Mouse (Mus musculus): ENCODE measurements around the gene Adamtsl1. TPM values are rescaled to one million over a fixed set of nuclear protein-coding genes. Genes with fewer than 3 reads are reported as not detected.
A peak's percentile ranks its signal among the peaks of the same experiment; 100 is the strongest.

Adamtsl1 gene
- polyA plus RNA-seq, 1 experiment, result 6.3 TPM

GRCm38 (mm10) chr4:85939460-85939859 is 425.5 kb downstream of the Adamtsl1 start:
- TF ChIP-seq POLR2A (IDR thresholded peaks at IDR 0.05; ENCODE audit: borderline replicate concordance, extremely low read depth, insufficient read depth, insufficient read length, poor library complexity, severe bottlenecking) (no peak), CTCF (IDR thresholded peaks at IDR 0.05; ENCODE audit: borderline replicate concordance, extremely low read depth, insufficient read depth, insufficient read length) (no peak)
- no peak for DNase-seq (ENCODE audit: low read depth)

DNA sequence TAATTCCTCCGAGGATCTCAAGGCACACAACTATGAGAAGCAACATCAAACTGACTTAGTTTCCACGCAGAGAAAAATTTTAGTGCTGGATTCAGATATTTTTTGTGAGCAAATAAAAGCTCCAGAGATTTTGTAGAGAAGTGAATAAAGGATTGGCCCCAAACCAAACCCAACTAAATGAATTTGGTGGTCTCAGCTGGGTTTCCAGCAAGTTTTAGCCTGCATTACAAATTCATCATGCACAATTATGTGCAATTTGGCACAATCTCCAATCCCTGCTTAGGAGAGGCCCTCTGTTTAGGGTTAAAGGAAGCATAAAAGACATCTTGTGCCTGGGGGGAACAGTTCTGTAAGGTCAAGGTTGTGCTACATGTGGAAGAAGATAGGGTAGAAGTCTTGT is 427.9 kb downstream of the Adamtsl1 start:
- peak; percentile 24 for DNase-seq (ENCODE audit: low read depth)
- no peak for TF ChIP-seq POLR2A (IDR thresholded peaks at IDR 0.05; ENCODE audit: borderline replicate concordance, extremely low read depth, insufficient read depth, insufficient read length, poor library complexity, severe bottlenecking)
- no peak for TF ChIP-seq CTCF (IDR thresholded peaks at IDR 0.05; ENCODE audit: borderline replicate concordance, extremely low read depth, insufficient read depth, insufficient read length)

GRCm38 (mm10) chr4:85953590-85953989 is 439.6 kb downstream of the Adamtsl1 start:
- DNase-seq (ENCODE audit: low read depth), result no peak
- TF ChIP-seq POLR2A (IDR thresholded peaks at IDR 0.05; ENCODE audit: borderline replicate concordance, extremely low read depth, insufficient read depth, insufficient read length, poor library complexity, severe bottlenecking) (no peak), CTCF (IDR thresholded peaks at IDR 0.05; ENCODE audit: borderline replicate concordance, extremely low read depth, insufficient read depth, insufficient read length) (no peak)

DNA sequence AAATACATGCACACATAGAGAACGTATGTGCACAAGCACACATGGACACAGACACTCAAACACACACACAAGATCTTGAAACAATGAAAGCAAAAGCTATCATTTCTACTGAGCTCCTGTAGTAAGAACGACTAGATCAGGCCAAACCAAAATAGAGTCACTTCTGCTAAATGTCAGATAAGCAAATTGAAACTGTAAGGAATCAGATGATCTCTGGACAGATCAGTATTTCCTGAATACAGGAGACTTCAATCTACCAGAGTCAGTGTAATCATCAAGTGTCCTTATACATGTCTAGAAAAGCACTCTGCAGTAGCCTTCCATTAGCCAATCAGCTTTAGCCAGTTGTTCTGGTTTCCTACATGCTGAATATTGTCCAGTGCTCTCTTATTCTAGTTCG is 441.4 kb downstream of the Adamtsl1 start:
- no peak for DNase-seq (ENCODE audit: low read depth)
- TF ChIP-seq POLR2A (IDR thresholded peaks at IDR 0.05; ENCODE audit: borderline replicate concordance, extremely low read depth, insufficient read depth, insufficient read length, poor library complexity, severe bottlenecking), result no peak
- TF ChIP-seq CTCF (IDR thresholded peaks at IDR 0.05; ENCODE audit: borderline replicate concordance, extremely low read depth, insufficient read depth, insufficient read length), result no peak

DNA sequence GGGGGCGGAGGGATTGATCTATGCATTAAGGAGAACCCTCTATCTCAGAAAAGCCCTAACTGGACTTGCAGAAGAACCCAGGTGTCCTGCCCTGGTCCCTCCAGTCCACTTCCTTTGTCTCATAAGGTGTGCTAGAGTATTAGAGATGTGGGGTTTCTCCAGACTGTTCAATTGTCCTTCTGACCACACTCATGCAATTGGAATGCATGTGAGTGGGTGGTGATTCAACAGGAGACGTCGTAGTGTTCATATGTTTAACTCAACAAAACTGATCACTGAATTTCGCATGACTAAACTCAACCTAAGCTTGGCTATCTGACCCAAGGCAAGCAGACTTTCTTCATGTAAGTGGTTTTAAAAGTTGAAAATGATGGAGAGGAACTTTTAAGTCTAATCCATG is 443.3 kb downstream of the Adamtsl1 start:
- DNase-seq (ENCODE audit: low read depth), result no peak

GRCm38 (mm10) chr4:85957879-85958278 is 443.9 kb downstream of the Adamtsl1 start:
- no peak for DNase-seq (ENCODE audit: low read depth)
- TF ChIP-seq POLR2A (IDR thresholded peaks at IDR 0.05; ENCODE audit: borderline replicate concordance, extremely low read depth, insufficient read depth, insufficient read length, poor library complexity, severe bottlenecking) (no peak), CTCF (IDR thresholded peaks at IDR 0.05; ENCODE audit: borderline replicate concordance, extremely low read depth, insufficient read depth, insufficient read length) (no peak)

More for the DNA sequence above, 443.3 kb downstream of the Adamtsl1 start:
- TF ChIP-seq POLR2A (IDR thresholded peaks at IDR 0.05; ENCODE audit: borderline replicate concordance, extremely low read depth, insufficient read depth, insufficient read length, poor library complexity, severe bottlenecking) (no peak), CTCF (IDR thresholded peaks at IDR 0.05; ENCODE audit: borderline replicate concordance, extremely low read depth, insufficient read depth, insufficient read length) (no peak)

DNA sequence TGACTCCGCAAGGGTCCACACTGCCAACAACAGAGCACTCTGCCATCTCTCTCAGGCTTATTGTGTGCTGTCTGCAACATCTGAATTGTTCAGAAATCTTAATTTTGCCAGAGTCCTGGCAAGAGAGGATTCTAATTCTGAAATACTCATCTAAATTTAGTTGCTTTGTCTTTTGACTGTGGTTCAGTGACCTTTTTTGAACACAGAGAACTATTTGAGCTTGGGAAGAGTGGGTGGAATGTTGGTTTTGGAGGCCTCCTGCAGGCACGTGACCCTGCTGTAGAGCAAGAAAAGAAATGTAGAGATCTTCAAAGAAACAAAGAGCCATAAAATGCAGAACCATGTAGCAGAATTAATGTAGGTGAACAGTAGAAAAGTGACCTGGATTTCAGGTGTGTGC is 445.0 kb downstream of the Adamtsl1 start:
- DNase-seq (ENCODE audit: low read depth), result no peak
- no peak for TF ChIP-seq POLR2A (IDR thresholded peaks at IDR 0.05; ENCODE audit: borderline replicate concordance, extremely low read depth, insufficient read depth, insufficient read length, poor library complexity, severe bottlenecking)
- TF ChIP-seq CTCF (IDR thresholded peaks at IDR 0.05; ENCODE audit: borderline replicate concordance, extremely low read depth, insufficient read depth, insufficient read length), result no peak

DNA sequence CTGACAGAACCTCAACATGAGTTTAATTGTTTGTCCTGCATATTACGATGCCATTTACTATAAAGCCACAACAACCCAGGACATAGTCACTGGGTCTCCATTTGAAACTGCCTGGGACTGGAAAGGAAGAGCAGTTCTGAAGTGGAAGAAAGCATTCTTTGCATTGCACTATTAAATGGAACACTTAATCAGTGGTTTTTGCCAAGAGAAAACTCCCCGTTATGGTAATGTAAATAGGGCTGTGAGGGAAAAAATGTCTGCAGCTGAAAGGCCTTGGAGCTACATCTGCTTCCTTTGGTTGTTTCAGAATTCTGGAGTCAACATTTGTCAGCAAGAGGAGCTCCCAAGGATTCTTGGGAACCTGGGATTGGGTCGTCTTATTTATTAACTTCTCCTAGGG is 462.2 kb downstream of the Adamtsl1 start:
- DNase-seq (ENCODE audit: low read depth), result no peak

DNA sequence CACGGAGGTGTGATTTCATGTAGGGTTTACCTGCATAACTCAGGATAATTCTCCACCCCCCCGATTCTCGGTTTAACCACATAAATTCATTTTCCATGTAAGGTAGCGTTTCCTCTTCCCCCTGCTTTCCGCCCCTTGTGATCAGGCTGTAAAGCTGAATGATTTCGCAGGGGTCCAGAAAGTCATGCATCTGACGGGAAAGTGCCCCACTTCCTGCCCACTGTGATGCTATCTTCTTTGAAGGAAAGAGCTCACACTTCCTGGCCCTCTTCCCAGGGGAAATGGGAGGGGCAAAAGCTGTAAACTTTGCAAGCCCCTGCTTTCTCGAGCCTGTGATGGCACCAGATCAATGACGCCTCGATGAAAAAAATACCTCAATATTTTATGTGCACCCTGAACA is 465.2 kb downstream of the Adamtsl1 start:
- no peak for TF ChIP-seq CTCF (IDR thresholded peaks at IDR 0.05; ENCODE audit: borderline replicate concordance, extremely low read depth, insufficient read depth, insufficient read length)
- TF ChIP-seq POLR2A (IDR thresholded peaks at IDR 0.05; ENCODE audit: borderline replicate concordance, extremely low read depth, insufficient read depth, insufficient read length, poor library complexity, severe bottlenecking), result no peak
- no peak for DNase-seq (ENCODE audit: low read depth)

More for the DNA sequence above, 462.2 kb downstream of the Adamtsl1 start:
- TF ChIP-seq CTCF (IDR thresholded peaks at IDR 0.05; ENCODE audit: borderline replicate concordance, extremely low read depth, insufficient read depth, insufficient read length), result no peak
- TF ChIP-seq POLR2A (IDR thresholded peaks at IDR 0.05; ENCODE audit: borderline replicate concordance, extremely low read depth, insufficient read depth, insufficient read length, poor library complexity, severe bottlenecking), result no peak

DNA sequence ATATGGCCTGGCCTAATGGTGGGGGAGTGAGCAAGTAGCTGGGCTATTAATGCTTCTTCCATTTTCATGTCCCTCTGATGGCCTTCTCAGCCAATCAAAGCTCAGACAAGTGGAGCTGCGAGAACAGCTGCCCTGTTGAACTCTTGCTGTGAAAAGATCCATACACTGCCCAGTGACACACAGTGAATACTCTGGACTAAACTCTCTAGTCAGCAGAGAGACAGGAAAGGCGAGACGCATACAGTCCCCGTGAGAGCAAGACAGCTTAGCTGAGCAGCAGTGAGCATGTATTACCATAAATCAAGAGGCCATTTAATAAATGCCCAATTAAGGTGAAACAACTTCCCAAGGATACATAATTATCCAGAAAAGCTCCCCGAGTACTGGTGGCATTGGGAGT is 492.6 kb downstream of the Adamtsl1 start:
- TF ChIP-seq POLR2A (IDR thresholded peaks at IDR 0.05; ENCODE audit: borderline replicate concordance, extremely low read depth, insufficient read depth, insufficient read length, poor library complexity, severe bottlenecking), result no peak
- no peak for TF ChIP-seq CTCF (IDR thresholded peaks at IDR 0.05; ENCODE audit: borderline replicate concordance, extremely low read depth, insufficient read depth, insufficient read length)

DNA sequence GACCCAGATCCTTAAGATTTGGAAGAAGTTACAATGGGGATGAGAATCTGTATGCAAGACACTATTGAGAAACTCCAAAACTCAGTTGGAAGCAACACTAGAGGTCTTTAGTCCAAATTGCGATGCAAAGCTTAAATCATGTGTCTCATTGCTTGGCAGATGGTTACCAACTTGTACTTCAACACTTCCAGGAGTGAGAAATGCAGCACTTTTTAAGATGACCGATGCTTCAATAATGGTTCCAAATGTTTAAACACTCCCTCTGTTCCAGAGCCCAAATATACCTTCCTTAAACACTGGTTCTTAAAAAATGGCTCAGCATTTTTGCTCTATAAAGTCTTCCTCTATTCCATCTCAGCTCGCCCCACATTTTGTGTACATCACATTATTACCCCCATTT is 499.7 kb downstream of the Adamtsl1 start:
- DNase-seq (ENCODE audit: low read depth), result no peak
- TF ChIP-seq POLR2A (IDR thresholded peaks at IDR 0.05; ENCODE audit: borderline replicate concordance, extremely low read depth, insufficient read depth, insufficient read length, poor library complexity, severe bottlenecking) (no peak), CTCF (IDR thresholded peaks at IDR 0.05; ENCODE audit: borderline replicate concordance, extremely low read depth, insufficient read depth, insufficient read length) (no peak)

More for the DNA sequence above, 492.6 kb downstream of the Adamtsl1 start:
- DNase-seq (ENCODE audit: low read depth), result peak; percentile 21

DNA sequence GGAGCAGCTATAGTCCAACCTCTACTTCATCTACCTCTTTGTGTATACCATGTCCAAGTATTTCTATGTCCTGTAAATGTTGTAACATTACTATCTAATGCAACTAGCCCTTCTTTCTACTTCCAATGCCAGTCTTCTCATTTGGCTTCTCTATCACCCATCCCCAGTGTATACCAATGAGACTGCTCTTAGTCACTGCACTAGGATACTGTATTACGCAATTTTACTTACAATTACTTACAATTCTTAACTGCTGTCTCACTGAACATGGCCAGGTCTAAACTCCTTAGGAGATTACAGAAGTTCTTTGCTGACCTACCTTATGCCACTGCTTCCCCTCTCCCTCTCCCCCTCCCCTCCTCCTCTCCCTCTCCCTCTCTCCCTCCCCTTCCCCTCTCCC is 505.0 kb downstream of the Adamtsl1 start:
- no peak for DNase-seq (ENCODE audit: low read depth)
- no peak for TF ChIP-seq CTCF (IDR thresholded peaks at IDR 0.05; ENCODE audit: borderline replicate concordance, extremely low read depth, insufficient read depth, insufficient read length)
- TF ChIP-seq POLR2A (IDR thresholded peaks at IDR 0.05; ENCODE audit: borderline replicate concordance, extremely low read depth, insufficient read depth, insufficient read length, poor library complexity, severe bottlenecking), result no peak

Data from brain, embryonic 14.5 days (tissue).